Mouse (Mus musculus) liver (tissue): ENCODE measurements around the gene Gse1.
A peak's percentile ranks its signal among the peaks of the same experiment; 100 is the strongest.

Experiments used
- DNase-seq: peaks from one replicate; pipeline ENCODE4 v3.0.0-alpha.2; 2020; ENCODE audit warnings: mixed read lengths

Gene Gse1

GRCm38 (mm10) chr8:120227891-120228591 lies at the start of gene Gse1:
Gse1 (plus strand) TSS chr8:120228456.
- peak; percentile 78 for DNase-seq

- DNase-seq, result peak; percentile 85
These were observed 49.2 kb upstream of the Gse1 start for GRCm38 (mm10) chr8:120179027-120179431.

DNA sequence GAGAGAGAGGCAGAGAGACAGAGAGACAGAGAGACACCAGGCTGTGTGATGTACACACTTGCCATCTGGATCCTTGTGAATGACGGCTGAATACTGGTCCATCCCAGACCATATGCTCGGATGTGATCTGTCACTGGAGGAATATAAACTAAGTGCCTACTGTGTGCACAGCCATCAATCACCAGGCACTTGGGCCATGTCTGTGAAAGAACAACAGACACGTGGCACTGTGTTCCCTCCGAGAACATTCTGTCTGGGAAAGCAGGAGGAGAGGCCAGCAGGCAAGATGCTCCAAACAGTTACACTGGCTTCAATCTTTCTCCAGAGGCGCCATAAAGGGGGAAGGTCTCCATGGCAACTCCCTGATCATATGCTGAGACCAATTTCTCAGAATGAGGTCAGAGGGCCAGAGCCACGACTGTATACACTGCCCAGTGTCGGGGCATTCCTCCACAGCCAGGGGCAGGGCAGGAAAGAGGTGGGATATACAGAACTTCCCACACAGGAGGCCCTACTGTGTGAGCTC lies 47.7 kb upstream of the Gse1 start:
- no peak for DNase-seq

DNA sequence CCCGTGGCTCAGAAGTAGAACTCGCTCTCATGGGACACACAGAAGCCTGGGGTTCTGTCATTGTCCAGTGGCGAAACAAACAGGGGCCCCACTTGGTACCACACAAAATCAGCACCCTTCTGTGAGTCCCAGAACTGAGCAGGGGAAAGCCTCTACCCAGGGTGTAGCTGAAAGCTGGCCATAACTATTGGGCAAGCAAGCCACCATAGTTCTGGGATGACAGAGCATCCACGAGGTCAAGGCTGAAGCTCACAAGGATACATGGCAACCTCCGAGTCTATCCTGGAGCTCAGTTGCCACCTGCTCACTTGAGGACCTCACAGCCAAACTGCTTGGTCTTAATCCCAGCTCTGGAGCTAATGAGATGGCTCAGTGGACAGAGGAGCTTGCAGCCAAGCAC lies 47.0 kb upstream of the Gse1 start:
- DNase-seq, result no peak

DNA sequence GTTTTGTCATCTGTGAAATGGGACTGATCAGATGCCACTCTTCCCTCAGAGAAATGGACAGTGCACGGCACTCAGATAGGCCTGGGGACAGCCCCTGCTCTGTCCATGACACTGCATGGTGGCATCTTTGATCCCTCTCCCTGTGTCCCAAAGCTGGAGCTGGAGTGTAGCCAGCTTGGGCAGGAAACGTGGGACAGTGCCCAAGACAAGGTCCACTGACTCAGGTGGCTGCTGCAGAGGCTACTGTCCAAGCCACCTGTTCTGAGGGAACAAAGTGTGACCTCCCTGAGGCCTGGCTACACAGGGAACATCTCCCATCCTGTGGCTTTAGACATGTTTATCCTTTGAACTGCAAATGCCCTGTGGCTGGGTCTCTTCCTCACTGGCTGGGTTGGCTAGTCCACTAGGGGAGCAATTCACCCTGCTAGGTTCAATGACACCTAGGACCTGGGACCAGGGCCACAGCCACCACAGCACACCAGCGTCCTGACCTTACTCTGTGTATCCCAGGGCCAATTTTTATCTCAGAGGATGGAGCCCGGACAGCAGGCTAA lies 46.3 kb upstream of the Gse1 start:
- DNase-seq, result no peak

GRCm38 (mm10) chr8:120184366-120184765 lies 43.9 kb upstream of the Gse1 start:
- DNase-seq, result no peak

GRCm38 (mm10) chr8:120184850-120185792 lies 43.1 kb upstream of the Gse1 start:
- peak; percentile 32 for DNase-seq

- DNase-seq, result no peak
These were observed 41.8 kb upstream of the Gse1 start for GRCm38 (mm10) chr8:120186454-120186853.

DNA sequence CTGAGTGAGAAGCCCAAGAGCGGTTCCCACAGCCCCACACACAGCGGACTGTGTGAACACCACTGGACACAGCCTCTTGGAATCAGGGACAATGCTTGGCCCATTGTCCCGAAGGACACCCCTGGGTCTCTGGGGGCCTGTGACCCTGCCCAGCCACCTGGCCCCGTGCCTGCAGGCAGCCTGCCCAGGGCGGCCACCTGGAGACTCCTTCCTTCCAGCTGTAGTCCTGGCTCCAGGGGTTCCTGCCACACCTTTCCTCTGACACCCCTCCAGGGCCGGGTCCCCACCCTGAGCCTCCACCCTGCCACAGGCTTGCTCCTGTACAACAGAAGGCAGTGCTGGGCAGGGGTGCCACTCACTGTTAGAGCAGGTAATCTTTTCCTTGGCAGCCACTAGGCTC lies 39.7 kb upstream of the Gse1 start:
- no peak for DNase-seq

DNA sequence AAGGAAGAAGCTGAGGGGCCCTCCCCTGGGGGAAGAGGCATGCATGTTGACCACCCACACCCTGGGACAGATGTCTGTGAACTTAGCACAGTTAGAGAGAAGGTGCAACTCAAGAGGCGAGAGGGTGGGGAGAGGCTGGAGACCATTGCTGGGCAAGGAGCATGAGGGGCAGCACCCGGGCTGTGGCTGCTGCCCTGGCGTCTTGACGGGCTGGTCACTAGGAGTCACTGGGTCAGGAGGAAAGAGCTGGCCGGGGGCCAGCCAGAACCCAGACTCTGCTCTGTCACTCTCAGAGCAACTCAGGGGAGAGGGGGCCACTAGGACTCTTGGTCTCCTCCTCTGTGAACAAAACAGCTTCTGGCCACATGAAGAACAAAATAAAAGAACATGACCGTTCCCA lies 38.8 kb upstream of the Gse1 start:
- no peak for DNase-seq

DNA sequence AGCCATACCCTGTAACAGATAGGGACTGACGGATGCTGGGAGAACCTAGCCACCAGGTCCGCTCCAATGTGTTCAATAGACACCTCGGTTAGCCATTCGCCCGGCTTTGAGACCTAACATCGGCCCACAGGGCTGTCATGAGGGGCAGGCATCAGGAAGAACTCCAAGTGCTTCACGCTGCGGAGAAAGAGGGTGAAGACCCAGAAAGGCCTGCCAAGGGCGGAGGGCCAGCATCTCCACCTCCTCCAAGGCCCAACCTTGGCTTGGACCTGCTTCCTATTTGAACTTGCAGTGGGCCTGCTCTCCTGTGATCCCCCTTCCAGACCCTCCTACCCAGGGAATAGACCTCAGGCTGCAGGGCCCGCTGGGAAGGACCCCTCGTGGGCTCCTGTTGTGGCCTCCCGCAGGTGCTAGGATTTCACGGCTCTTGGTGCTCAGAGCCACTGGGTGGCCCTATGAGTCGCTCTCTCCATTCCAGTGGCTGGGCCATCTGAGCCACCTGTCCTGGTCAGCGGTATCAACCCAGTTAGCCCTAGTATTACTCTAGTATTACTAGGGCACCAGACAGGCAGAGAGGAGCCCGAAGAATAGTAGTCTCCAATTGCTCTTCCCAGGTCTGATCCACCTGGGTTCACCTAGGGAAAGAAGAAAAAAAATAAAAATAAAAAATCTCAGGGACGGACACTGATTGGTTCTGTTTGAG lies 38.0 kb upstream of the Gse1 start:
- DNase-seq, result no peak

- DNase-seq, result peak; percentile 68
These were observed 37.3 kb upstream of the Gse1 start for GRCm38 (mm10) chr8:120190810-120191413.

DNA sequence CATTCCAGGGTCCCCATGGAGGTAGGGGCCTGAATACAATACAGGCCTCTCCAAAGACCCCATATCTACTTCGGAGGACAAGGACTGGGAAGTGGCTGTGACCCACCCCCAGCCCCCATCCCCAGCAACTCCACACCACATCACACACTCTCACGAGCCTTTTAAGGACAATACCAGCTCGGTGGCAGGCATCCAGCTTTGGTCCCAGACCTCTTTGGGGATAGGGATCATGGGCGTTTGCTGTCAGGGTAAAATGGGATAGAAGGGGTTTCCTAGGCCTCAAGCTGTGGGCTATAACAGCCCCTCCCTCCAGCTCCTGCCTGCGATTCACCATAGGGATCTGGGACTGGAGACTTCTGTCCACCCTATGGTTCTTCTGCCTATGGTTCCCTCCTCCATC lies 36.6 kb upstream of the Gse1 start:
- DNase-seq, result no peak

DNA sequence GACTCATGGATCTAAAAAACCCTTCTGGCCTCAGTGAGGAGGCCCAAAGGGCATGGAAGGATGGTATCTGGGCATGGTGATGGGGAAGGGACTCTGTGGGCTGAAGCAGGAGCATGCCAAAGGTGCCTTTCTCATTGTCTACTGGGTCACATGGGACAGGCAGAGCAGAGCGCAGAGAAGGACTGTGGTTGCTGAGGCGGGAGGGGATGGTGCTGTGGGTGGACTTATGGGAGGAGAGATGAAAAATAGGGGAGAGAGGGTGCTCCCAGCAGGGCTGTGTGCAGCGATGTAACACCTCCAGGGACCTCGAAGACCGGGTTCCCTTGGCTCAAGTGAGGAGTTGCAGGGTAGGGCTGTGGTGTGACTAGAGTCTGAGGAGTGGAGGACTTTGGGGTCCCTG lies 36.1 kb upstream of the Gse1 start:
- DNase-seq, result no peak

- no peak for DNase-seq
These were observed 26.9 kb upstream of the Gse1 start for GRCm38 (mm10) chr8:120201351-120201750.

- DNase-seq, result no peak
These were observed 25.7 kb upstream of the Gse1 start for GRCm38 (mm10) chr8:120202546-120202945.

- no peak for DNase-seq
These were observed 23.4 kb upstream of the Gse1 start for GRCm38 (mm10) chr8:120204736-120205360.

GRCm38 (mm10) chr8:120205916-120206315 lies 22.3 kb upstream of the Gse1 start:
- no peak for DNase-seq

DNA sequence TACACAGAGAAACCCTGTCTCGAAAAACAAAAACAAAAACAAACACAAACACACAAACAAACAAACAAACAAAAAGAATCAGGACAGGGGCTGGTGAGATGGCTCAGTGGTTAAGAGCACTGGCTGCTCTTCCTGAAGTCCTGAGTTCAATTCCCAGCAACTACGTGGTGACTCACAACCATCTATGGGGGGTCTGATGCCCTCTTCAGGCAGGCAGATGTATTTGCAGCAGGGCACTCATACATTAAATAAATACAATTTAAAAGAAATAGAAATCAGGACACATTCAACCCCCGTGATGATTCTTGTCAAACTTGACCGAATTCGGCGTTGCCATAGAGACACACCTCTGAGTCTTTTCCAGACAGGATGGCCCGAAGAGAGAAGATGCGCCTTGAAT lies 20.9 kb upstream of the Gse1 start:
- no peak for DNase-seq

GRCm38 (mm10) chr8:120208113-120208512 lies 20.1 kb upstream of the Gse1 start:
- no peak for DNase-seq

GRCm38 (mm10) chr8:120211345-120211744 lies 16.9 kb upstream of the Gse1 start:
- no peak for DNase-seq

GRCm38 (mm10) chr8:120212596-120212995 lies 15.7 kb upstream of the Gse1 start:
- no peak for DNase-seq
